Mouse (Mus musculus) right cerebral cortex, postnatal 10 days (tissue): ENCODE measurements around the gene Ttc14.

Source experiments
- DNase-seq, 2 experiments: peaks; one replicate each; pipeline ENCODE4 v3.0.0; 2021; ENCODE audit warnings: low spot score in 2 of 2

Gene Ttc14

GRCm38 (mm10) chr3:33799617-33800512 is at the start of gene Ttc14:
Ttc14 (plus strand) TSS chr3:33799832.
- DNase-seq = peak; percentile 97 to 99

DNA sequence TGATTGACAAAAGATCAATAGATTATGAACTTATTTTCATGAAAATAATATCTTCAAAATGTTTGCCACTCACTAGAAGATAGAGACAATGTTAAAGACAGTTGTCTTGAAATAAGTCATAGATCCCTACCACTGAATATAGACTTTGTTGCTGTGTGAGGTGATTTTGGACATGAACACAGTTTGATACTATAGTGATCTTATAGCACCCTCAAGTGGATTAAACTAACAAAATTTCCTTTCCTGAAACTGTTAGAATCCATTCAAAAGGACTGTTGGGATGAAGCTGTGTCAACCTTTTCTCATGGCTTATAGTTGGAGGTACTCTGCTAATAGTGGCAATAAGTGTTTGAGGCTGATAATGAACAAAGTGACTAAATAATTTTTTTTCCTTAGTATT is 8.7 kb upstream of the Ttc14 start:
- no peak for DNase-seq

GRCm38 (mm10) chr3:33800513-33800820 is 835 bp downstream of the Ttc14 start:
- no peak for DNase-seq

DNA sequence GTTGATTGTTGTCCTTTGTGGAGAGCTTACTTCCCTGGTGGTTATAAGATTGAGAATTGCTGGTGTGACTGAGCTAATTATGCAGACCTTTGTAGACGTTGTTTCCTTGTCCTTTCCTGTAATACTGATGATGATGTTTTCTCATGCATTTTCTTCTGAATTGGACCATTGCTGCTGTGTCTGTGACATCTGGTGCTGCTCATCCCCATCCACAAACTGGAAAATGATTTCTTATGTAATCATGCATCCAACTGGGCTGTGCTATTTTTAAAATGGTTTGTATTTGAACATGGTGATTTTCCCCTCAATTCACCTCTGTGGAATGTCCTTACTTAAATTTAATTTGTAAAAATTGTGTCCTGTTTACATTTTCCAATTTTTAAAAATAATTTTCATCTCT is 7.5 kb downstream of the Ttc14 start:
- DNase-seq = no peak

GRCm38 (mm10) chr3:33824135-33824946 is 24.7 kb downstream of the Ttc14 start:
- peak in 1 of 2 experiments; percentile 37 for DNase-seq

DNA sequence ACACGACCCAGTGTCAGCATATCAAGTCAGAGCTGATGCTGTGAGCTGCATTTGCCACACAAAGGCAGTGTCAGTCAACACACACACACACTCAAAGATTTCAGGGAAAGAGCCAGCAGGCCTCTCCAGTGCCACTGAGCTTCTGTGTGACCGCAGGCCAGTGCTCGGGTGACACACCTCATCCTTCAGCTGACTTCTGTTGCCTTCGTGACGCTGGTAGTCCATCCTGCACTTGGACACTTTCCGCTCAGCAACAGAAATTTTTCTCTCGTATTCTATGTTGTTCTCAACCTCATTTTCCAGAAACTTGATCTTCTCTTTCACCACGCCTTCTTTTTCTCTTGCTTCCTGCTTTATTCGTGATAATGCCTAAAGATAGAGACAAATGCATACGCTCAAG is 32.7 kb downstream of the Ttc14 start:
- no peak for DNase-seq

DNA sequence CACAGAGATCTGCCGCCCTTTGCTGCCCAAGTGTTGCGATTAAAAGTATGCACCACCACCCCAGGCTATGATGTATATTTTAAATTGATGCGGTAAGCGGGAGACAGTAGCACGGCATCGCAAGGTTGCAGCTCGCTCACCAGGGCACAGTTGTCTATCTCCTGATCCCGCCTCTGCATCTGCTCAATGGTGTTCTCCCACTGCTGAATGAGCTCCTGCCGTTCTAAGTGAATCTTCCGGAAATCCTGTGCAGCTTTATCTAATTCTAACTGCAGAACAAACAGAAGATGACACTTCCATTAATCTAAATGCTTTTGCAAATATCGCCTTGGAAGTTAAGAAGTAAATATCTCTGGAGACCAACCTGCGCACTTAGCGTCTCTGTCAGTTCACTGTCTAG is 36.9 kb downstream of the Ttc14 start:
- no peak for DNase-seq

DNA sequence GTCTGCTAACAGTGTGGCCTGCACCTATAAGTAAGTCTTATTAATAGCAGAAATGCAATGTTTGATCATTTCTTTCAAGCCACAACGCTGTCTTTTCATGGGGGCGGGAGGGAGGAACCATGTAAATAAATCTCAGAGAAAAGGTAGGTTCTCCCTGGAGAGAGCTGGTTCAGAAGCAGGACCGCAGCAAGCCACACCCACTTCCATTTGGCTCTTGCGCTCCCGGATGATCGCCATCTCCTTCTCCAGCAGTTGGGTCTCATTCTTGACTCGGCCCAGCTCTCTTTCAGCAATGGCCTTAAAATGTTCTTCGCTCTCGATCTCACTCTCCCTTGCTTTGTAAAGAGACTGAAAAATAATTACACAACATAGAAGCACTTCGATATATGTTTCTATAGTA is 39.2 kb downstream of the Ttc14 start:
- no peak for DNase-seq

DNA sequence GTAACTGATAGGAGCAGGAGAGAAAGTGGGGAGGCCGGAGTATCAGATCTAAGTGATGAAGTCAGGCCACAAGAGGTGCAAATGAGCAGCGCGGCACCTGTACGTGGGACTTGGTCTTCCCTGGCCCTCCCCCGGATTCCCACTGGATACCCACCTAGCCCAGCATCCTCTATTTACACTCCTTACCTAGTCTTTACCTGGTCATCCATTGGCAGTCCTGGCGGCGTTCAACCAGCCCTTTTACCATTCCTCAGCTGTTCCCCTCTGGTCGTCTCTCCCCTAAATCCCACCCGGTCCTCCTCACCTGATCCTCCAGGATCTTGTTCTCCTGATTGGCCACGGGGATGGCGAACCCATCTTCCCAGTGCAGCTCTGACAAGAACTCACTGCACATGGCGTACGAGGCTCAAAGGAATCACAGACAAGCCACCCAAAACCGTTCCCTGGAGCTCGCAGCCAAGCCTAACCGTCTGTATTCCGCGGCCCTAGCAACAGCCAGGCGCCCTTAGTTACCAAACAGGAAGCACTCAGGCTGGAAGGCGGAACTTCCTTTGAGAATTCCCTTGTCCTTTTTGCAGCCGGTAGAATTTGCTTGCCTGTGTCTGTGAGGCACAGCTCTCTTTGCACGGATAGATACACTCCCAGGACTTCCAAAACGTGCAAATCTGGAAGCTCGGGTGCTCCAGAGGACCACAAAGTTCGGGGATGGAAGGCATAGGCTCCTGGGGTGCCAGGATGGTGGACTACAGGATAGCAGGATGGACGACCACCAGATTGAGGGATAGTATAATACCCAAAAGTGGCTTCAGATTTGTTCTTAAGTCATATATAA is 44.4 kb downstream of the Ttc14 start, which contains the start of gene Ccdc39:
Gene Ccdc39, minus strand, starts transcription at position 510 of the 832 bp plus-strand sequence.
- DNase-seq = peak; percentile 89 to 92

DNA sequence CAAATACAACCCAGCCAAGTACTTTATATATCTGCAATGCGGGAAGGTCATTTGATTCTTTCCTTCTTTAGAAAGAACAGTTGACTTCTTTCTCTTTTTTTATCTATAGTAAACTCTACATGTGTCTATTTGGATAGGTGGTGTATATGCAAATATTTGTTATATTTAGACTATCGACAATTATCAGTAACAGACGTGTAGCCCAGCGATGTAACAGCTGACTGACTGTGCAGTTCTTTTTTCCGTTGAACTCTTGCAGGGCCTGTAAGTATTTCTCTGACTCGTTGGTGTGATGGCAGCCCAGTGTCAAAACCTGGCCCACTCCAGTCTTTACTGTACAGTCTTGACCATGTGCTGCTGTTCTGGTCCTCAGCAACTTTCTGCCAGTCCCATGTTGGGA is 47.0 kb downstream of the Ttc14 start:
- no peak for DNase-seq

DNA sequence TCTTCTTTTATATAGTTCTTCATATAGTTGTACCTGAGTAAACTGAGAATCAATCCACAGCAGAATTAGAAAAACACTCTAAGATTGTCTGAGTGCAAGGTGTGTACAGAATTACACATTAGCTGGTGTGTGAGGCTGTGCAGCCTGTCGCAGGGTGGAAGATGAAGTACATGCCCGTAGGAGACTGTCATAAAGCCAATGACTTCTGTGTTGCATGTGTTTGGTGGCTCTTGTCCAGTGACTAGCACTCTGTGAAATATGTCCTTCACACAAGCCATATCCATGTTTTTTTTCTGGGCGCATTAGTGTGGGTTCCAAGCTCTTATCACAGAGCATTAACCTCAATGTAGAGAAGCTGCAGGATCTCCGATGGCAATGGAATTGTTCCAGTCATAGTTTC is 51.2 kb downstream of the Ttc14 start:
- no peak for DNase-seq

GRCm38 (mm10) chr3:33853062-33853461 is 53.4 kb downstream of the Ttc14 start:
- peak; percentile 40 to 44 for DNase-seq

- no peak for DNase-seq
Measured at GRCm38 (mm10) chr3:33858939-33859338, 59.3 kb downstream of the Ttc14 start.

GRCm38 (mm10) chr3:33864000-33864540 is 64.4 kb downstream of the Ttc14 start:
- DNase-seq = no peak
